Mouse (Mus musculus) stomach, postnatal 0 days (tissue): Measurements from ENCODE around the gene Pds5b.

Experiments used
- CTCF ChIP-seq: IDR thresholded peaks from 2 replicates; pipeline ENCODE4 v1.5.1; 2016; ENCODE audit warnings: antibody characterized with exemption, low read depth, mild to moderate bottlenecking, moderate library complexity
- EP300 ChIP-seq: optimal IDR thresholded peaks from 2 replicates; pipeline ENCODE3; 2016; ENCODE audit warnings: antibody characterized with exemption

GRCm38 (mm10) chr5:150818886-150819285 lies 145.3 kb downstream of the Pds5b start:
- TF ChIP-seq EP300 (no peak), CTCF (no peak)
